Mouse (Mus musculus): ENCODE results near the gene Antxrl.

DNA sequence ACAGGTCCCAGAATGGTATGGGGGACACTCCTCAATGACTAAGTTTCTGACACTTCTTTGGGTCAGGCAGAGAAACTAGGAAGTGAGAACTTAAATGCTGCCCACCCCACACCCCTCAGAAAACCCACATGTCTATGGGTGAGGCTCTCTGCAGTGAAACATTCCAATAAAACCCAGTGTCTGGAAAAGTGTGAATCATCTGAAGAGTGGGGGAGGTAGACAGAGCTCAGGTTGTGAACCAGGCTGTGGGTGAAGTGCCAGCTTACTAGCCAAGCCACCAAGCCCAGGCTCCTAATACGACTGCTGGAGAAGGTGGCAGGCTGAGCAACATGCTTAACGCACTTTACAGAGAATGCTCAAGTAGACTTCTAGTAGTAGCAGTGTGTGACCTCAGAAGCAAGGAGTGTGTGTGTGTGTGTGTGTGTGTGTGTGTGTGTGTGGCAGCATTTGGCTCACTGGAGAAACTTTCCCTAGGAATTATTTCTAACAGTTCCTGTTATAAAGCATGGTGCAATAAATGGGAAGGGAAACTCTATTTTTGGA lies 35.4 kb downstream of the Antxrl start:
- TF ChIP-seq TAL1 (IDR thresholded peaks at IDR 0.05; ENCODE audit: low read length) (no peak), GATA1 (IDR thresholded peaks at IDR 0.05; ENCODE audit: low read length) (no peak)

All from erythroblast, embryonic 14.5 days (primary cell).